Mouse (Mus musculus) bone marrow macrophage, adult 2 months (primary cell): Measurements from ENCODE around the gene Glp1r. TPM values are rescaled to one million over a fixed set of nuclear protein-coding genes. Genes with fewer than 3 reads are reported as not detected.

Experiments used
- H3K27ac ChIP-seq: 2 replicates; pipeline ENCODE4 v1.5.1; 2012; ENCODE audit warnings: low read depth, low read length; ENCODE audit not compliant: insufficient read depth
- H3K4me1 ChIP-seq: 2 replicates; pipeline ENCODE4 v1.6.1; 2012; ENCODE audit warnings: low read length; ENCODE audit not compliant: control insufficient read depth, insufficient read depth
- H3K4me3 ChIP-seq: 2 replicates; pipeline ENCODE4 v1.5.1; 2012; ENCODE audit warnings: mild to moderate bottlenecking, low read length, moderate library complexity; ENCODE audit not compliant: insufficient read depth
- CTCF ChIP-seq: IDR thresholded peaks from 2 replicates; pipeline ENCODE4 v1.5.1; 2012; ENCODE audit warnings: low read depth, mild to moderate bottlenecking, low read length, moderate library complexity
- POLR2A ChIP-seq: IDR thresholded peaks from 2 replicates; pipeline ENCODE4 v1.6.1; 2012; ENCODE audit warnings: mild to moderate bottlenecking, low read depth, low read length, borderline replicate concordance
- polyA plus RNA-seq: library from polyadenylated mRNA; stranded (reverse); fragments of >200 nt; gene quantifications from 2 replicates; pipeline ENCODE4 v1.2.4, GENCODE M21; 2012; ENCODE audit not compliant: missing spikeins, insufficient read depth, insufficient read length

Gene Glp1r
- polyA plus RNA-seq, 1 experiment: not detected

DNA sequence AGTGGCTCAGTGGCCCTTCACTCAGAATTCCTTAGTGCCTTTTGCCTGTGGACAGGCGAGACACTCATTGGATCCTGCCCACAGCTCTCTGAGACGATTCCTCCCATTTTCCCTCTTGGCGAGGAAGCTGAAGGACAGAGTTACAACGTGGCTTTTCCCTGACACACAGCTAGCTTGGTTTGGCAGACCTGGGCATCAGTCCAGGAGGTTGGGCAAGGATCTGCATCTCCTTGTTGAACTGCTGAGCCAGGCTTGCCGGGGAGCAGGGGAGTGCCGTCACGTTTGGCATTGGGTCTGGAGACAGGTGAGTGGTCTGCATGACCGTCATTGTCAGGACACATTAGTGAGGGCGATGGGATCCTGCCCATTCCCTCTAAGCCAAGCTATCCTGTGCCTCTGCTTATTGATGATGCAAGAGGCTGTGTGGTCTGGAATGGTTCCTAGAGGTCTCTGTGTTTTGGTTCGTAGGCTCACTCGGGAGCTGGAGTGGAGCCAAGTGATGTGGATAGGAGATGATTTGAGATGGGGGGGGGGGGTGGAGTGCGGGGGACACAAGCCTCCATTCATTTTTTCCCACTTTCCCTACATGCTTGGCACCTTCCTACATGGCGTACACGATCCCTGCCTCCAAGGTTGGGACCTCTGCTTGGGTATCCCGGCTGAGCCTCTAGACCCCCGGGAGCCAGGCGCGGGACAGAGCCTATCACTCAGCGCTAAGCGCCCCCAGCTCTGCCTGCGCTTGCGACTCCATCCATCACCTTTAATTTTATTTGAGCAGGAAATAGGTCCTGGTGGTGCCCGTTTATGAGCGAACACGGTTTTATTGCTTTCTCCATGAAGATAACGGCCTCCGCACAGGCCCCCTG lies 9.5 kb downstream of the Glp1r start:
- no peak for TF ChIP-seq CTCF
- no peak for TF ChIP-seq POLR2A
- Histone ChIP-seq H3K4me1 (no peaks in the 10 kb centered on the region), H3K27ac (no peak overlapping the region), H3K4me3 (no peak overlapping the region)

GRCm38 (mm10) chr17:30911732-30912088 lies 10.1 kb downstream of the Glp1r start:
- H3K4me3 ChIP-seq: no peak overlapping the region
- no peaks in the 10 kb centered on the region for H3K4me1 ChIP-seq
- TF ChIP-seq CTCF (no peak), POLR2A (no peak)

GRCm38 (mm10) chr17:30912536-30912935 lies 10.9 kb downstream of the Glp1r start:
- TF ChIP-seq POLR2A (no peak), CTCF (no peak)
- Histone ChIP-seq H3K4me3 (no peak overlapping the region), H3K27ac (no peak overlapping the region), H3K4me1 (no peaks in the 10 kb centered on the region)

More at GRCm38 (mm10) chr17:30911732-30912088, 10.1 kb downstream of the Glp1r start:
- no peak overlapping the region for H3K27ac ChIP-seq

DNA sequence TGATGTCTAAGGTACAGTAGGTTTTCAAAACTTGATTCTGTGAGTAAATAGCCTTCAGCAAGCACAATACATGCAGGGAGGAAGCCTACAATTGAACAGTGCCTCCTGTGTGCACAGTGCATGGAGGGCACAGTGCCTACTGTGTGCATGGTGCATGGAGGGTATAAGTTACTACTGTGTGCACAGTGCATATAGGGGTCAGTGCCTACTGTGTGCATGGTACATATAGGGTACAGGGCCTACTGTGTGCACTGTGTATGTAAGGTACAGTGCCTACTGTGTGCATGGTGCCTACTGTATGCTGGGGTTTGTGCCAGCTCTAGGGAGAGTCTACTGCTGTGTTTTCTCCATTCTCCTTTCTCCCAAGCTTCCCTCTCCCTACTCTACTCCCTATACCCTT lies 12.6 kb downstream of the Glp1r start:
- no peaks in the 10 kb centered on the region for H3K4me1 ChIP-seq
- TF ChIP-seq CTCF (no peak), POLR2A (no peak)
- H3K27ac ChIP-seq: no peak overlapping the region
- H3K4me3 ChIP-seq: no peak overlapping the region

GRCm38 (mm10) chr17:30923566-30923965 lies 21.9 kb downstream of the Glp1r start:
- TF ChIP-seq CTCF (no peak), POLR2A (no peak)
- Histone ChIP-seq H3K27ac (no peak overlapping the region), H3K4me3 (no peak overlapping the region), H3K4me1 (no peaks in the 10 kb centered on the region)

- Histone ChIP-seq H3K4me1 (no peaks in the 10 kb centered on the region), H3K4me3 (no peak overlapping the region), H3K27ac (no peak overlapping the region)
- TF ChIP-seq POLR2A (no peak), CTCF (no peak)
Measured at GRCm38 (mm10) chr17:30930827-30931226, 29.2 kb downstream of the Glp1r start.

GRCm38 (mm10) chr17:30932836-30933235 lies 31.2 kb downstream of the Glp1r start:
- H3K27ac ChIP-seq: no peak overlapping the region
- no peak overlapping the region for H3K4me3 ChIP-seq
- H3K4me1 ChIP-seq: no peaks in the 10 kb centered on the region
- TF ChIP-seq CTCF (no peak), POLR2A (no peak)

GRCm38 (mm10) chr17:30935301-30935700 lies 33.7 kb downstream of the Glp1r start:
- no peak overlapping the region for H3K27ac ChIP-seq
- TF ChIP-seq CTCF (no peak), POLR2A (no peak)
- no peaks in the 10 kb centered on the region for H3K4me1 ChIP-seq
- no peak overlapping the region for H3K4me3 ChIP-seq

DNA sequence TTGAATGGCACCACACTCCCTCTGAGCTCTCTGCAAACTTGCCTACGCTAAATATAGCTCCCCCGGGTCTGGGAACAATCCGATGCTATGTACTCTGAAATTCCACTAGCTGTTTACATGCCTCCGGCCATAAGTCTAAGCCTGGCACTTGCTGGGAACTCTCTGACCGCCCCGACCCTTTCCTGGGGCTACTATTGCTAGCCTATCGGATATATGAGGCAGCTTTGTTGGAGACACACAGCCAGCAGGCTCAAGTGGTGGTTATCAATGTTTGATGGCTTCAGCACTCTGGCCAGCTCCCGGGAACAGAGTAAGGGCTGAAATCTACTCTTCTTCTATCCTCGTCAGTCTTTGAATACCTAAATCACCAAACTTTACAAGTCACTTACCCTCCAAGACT lies 36.9 kb downstream of the Glp1r start:
- no peak overlapping the region for H3K27ac ChIP-seq
- H3K4me1 ChIP-seq: no peaks in the 10 kb centered on the region
- no peak overlapping the region for H3K4me3 ChIP-seq
- TF ChIP-seq CTCF (no peak), POLR2A (no peak)

DNA sequence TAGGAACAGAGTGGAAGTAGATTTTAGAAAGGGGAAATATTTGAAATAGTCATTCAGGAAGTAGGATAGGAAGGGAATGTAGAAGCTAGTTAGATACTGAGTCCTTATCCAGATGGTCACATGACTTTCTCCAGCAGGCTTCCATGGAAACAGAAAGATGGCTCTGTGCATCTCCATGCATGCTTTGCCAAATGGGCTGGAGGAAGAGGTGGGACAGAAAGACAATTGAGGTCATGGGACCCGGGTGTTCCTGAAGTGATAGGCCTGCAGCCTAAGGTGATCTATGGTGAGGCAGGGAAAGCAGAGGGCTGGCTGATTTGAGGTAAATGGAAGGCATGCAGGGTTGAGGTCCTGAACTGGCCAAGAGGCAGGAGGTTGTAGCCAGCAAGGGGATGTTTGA lies 46.8 kb downstream of the Glp1r start:
- Histone ChIP-seq H3K4me3 (no peak overlapping the region), H3K4me1 (no peaks in the 10 kb centered on the region), H3K27ac (no peak overlapping the region)
- TF ChIP-seq POLR2A (no peak), CTCF (no peak)

DNA sequence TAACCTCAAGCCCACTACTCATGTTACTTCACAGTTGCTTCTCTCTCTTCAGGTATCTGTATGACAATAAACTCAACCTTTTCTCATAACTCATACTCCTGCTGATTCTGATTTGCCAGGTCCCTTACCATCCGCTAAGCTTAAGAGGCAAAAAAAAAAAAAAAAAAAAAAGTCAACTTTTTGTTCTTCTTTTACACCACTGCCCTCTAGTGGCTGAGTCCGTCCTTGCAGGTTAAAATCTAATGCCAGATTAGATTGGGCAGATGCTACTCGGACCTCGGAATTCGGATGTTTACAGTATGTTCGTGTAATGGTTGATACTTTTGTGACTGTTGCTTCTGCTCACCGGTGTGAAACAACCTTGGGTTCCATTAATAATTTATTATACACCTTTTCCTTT lies 49.2 kb downstream of the Glp1r start:
- no peak for TF ChIP-seq POLR2A
- TF ChIP-seq CTCF: no peak
- Histone ChIP-seq H3K4me1 (no peaks in the 10 kb centered on the region), H3K4me3 (no peak overlapping the region), H3K27ac (no peak overlapping the region)
